Mouse (Mus musculus): Measurements from ENCODE around the gene Trhde. TPM values are rescaled to one million over a fixed set of nuclear protein-coding genes. Genes with fewer than 3 reads are reported as not detected.

Trhde gene
- polyA plus RNA-seq, 1 experiment from 2014 or later = 0.07 TPM

- Histone ChIP-seq H3K27ac (ENCODE audit: low read length) (no peak overlapping the region), H3K9me3 (replicated peaks; ENCODE audit: control insufficient read depth, low read length) (no peaks in the 10 kb centered on the region), H3K9ac (ENCODE audit: low read length) (no peak overlapping the region), H3K4me1 (ENCODE audit: control insufficient read depth, insufficient read depth, low read length) (no peaks in the 10 kb centered on the region), H3K4me2 (ENCODE audit: low read depth, low read length) (no peak overlapping the region), H3K4me3 (ENCODE audit: low read length) (no peak overlapping the region), H3K27me3 (ENCODE audit: control insufficient read depth, insufficient read depth, low read length) (no peaks in the 10 kb centered on the region), H3K36me3 (ENCODE audit: control insufficient read depth, insufficient read depth) (no peaks in the 10 kb centered on the region)
- 68% methylated on average over 15 of the region's 15 CpGs for WGBS
- ATAC-seq (replicated peaks; ENCODE audit: extremely low read depth, insufficient read depth, low FRiP score) = no peak
These were observed 59.1 kb downstream of the Trhde start for GRCm38 (mm10) chr10:114742755-114743705.

- Histone ChIP-seq H3K4me2 (ENCODE audit: low read depth, low read length) (no peak overlapping the region), H3K27ac (ENCODE audit: low read length) (no peak overlapping the region), H3K27me3 (ENCODE audit: control insufficient read depth, insufficient read depth, low read length) (no peaks in the 10 kb centered on the region), H3K9ac (ENCODE audit: low read length) (no peak overlapping the region), H3K4me1 (ENCODE audit: control insufficient read depth, insufficient read depth, low read length) (no peaks in the 10 kb centered on the region), H3K36me3 (ENCODE audit: control insufficient read depth, insufficient read depth) (no peaks in the 10 kb centered on the region), H3K9me3 (replicated peaks; ENCODE audit: control insufficient read depth, low read length) (no peaks in the 10 kb centered on the region), H3K4me3 (ENCODE audit: low read length) (no peak overlapping the region)
- 84% methylated on average over 5 of the region's 5 CpGs for WGBS
- no peak for ATAC-seq (replicated peaks; ENCODE audit: extremely low read depth, insufficient read depth, low FRiP score)
These were observed 62.2 kb downstream of the Trhde start for GRCm38 (mm10) chr10:114739916-114740315.

GRCm38 (mm10) chr10:114737581-114737980 is 64.5 kb downstream of the Trhde start:
- 77% methylated on average over 2 of the region's 2 CpGs for WGBS
- H3K9ac ChIP-seq (ENCODE audit: low read length) = no peak overlapping the region
- H3K27ac ChIP-seq (ENCODE audit: low read length) = no peak overlapping the region
- ATAC-seq (replicated peaks; ENCODE audit: extremely low read depth, insufficient read depth, low FRiP score) = no peak
- H3K4me1 ChIP-seq (ENCODE audit: control insufficient read depth, insufficient read depth, low read length) = no peaks in the 10 kb centered on the region
- H3K27me3 ChIP-seq (ENCODE audit: control insufficient read depth, insufficient read depth, low read length) = no peaks in the 10 kb centered on the region
- no peaks in the 10 kb centered on the region for H3K36me3 ChIP-seq (ENCODE audit: control insufficient read depth, insufficient read depth)
- no peak overlapping the region for H3K4me2 ChIP-seq (ENCODE audit: low read depth, low read length)
- H3K4me3 ChIP-seq (ENCODE audit: low read length) = no peak overlapping the region
- H3K9me3 ChIP-seq (replicated peaks; ENCODE audit: control insufficient read depth, low read length) = no peaks in the 10 kb centered on the region

- Histone ChIP-seq H3K4me2 (ENCODE audit: low read depth, low read length) (no peak overlapping the region), H3K9ac (ENCODE audit: low read length) (no peak overlapping the region), H3K36me3 (ENCODE audit: control insufficient read depth, insufficient read depth) (no peaks in the 10 kb centered on the region), H3K27me3 (ENCODE audit: control insufficient read depth, insufficient read depth, low read length) (no peaks in the 10 kb centered on the region), H3K27ac (ENCODE audit: low read length) (no peak overlapping the region), H3K9me3 (replicated peaks; ENCODE audit: control insufficient read depth, low read length) (no peaks in the 10 kb centered on the region), H3K4me1 (ENCODE audit: control insufficient read depth, insufficient read depth, low read length) (no peaks in the 10 kb centered on the region), H3K4me3 (ENCODE audit: low read length) (no peak overlapping the region)
- ATAC-seq (replicated peaks; ENCODE audit: extremely low read depth, insufficient read depth, low FRiP score) = no peak
- 80% methylated on average over 3 of the region's 3 CpGs for WGBS
These were observed 65.7 kb downstream of the Trhde start for GRCm38 (mm10) chr10:114736377-114736776.

- Histone ChIP-seq H3K4me2 (ENCODE audit: low read depth, low read length) (no peak overlapping the region), H3K27ac (ENCODE audit: low read length) (no peak overlapping the region), H3K4me3 (ENCODE audit: low read length) (no peak overlapping the region), H3K9ac (ENCODE audit: low read length) (no peak overlapping the region), H3K36me3 (ENCODE audit: control insufficient read depth, insufficient read depth) (no peaks in the 10 kb centered on the region), H3K27me3 (ENCODE audit: control insufficient read depth, insufficient read depth, low read length) (no peaks in the 10 kb centered on the region), H3K9me3 (replicated peaks; ENCODE audit: control insufficient read depth, low read length) (no peaks in the 10 kb centered on the region), H3K4me1 (ENCODE audit: control insufficient read depth, insufficient read depth, low read length) (no peaks in the 10 kb centered on the region)
- WGBS = 37% methylated on average over 5 of the region's 5 CpGs
- ATAC-seq (replicated peaks; ENCODE audit: extremely low read depth, insufficient read depth, low FRiP score) = no peak
These were observed 66.4 kb downstream of the Trhde start for GRCm38 (mm10) chr10:114735678-114736077.

GRCm38 (mm10) chr10:114735111-114735510 is 67.0 kb downstream of the Trhde start:
- H3K9me3 ChIP-seq (replicated peaks; ENCODE audit: control insufficient read depth, low read length) = no peaks in the 10 kb centered on the region
- 81% methylated on average over 2 of the region's 2 CpGs for WGBS
- no peaks in the 10 kb centered on the region for H3K4me1 ChIP-seq (ENCODE audit: control insufficient read depth, insufficient read depth, low read length)
- no peaks in the 10 kb centered on the region for H3K36me3 ChIP-seq (ENCODE audit: control insufficient read depth, insufficient read depth)
- H3K27ac ChIP-seq (ENCODE audit: low read length) = no peak overlapping the region
- H3K9ac ChIP-seq (ENCODE audit: low read length) = no peak overlapping the region
- no peak for ATAC-seq (replicated peaks; ENCODE audit: extremely low read depth, insufficient read depth, low FRiP score)
- H3K27me3 ChIP-seq (ENCODE audit: control insufficient read depth, insufficient read depth, low read length) = no peaks in the 10 kb centered on the region
- no peak overlapping the region for H3K4me2 ChIP-seq (ENCODE audit: low read depth, low read length)
- H3K4me3 ChIP-seq (ENCODE audit: low read length) = no peak overlapping the region

GRCm38 (mm10) chr10:114725591-114725990 is 76.5 kb downstream of the Trhde start:
- H3K9me3 ChIP-seq (replicated peaks; ENCODE audit: control insufficient read depth, low read length) = no peaks in the 10 kb centered on the region
- no peaks in the 10 kb centered on the region for H3K36me3 ChIP-seq (ENCODE audit: control insufficient read depth, insufficient read depth)
- no peak overlapping the region for H3K4me3 ChIP-seq (ENCODE audit: low read length)
- WGBS = 64% methylated on average over 2 of the region's 2 CpGs
- H3K27ac ChIP-seq (ENCODE audit: low read length) = no peak overlapping the region
- H3K27me3 ChIP-seq (ENCODE audit: control insufficient read depth, insufficient read depth, low read length) = no peaks in the 10 kb centered on the region
- ATAC-seq (replicated peaks; ENCODE audit: extremely low read depth, insufficient read depth, low FRiP score) = no peak
- H3K4me1 ChIP-seq (ENCODE audit: control insufficient read depth, insufficient read depth, low read length) = no peaks in the 10 kb centered on the region
- no peak overlapping the region for H3K9ac ChIP-seq (ENCODE audit: low read length)
- H3K4me2 ChIP-seq (ENCODE audit: low read depth, low read length) = no peak overlapping the region

GRCm38 (mm10) chr10:114701791-114702190 is 100.3 kb downstream of the Trhde start:
- ATAC-seq (replicated peaks; ENCODE audit: extremely low read depth, insufficient read depth, low FRiP score) = no peak

GRCm38 (mm10) chr10:114671791-114672415 is 130.2 kb downstream of the Trhde start:
- Histone ChIP-seq H3K4me2 (ENCODE audit: low read depth, low read length) (no peak overlapping the region), H3K4me3 (ENCODE audit: low read length) (no peak overlapping the region), H3K27ac (ENCODE audit: low read length) (no peak overlapping the region), H3K36me3 (ENCODE audit: control insufficient read depth, insufficient read depth) (no peaks in the 10 kb centered on the region), H3K9me3 (replicated peaks; ENCODE audit: control insufficient read depth, low read length) (no peaks in the 10 kb centered on the region), H3K9ac (ENCODE audit: low read length) (no peak overlapping the region), H3K4me1 (ENCODE audit: control insufficient read depth, insufficient read depth, low read length) (no peaks in the 10 kb centered on the region), H3K27me3 (ENCODE audit: control insufficient read depth, insufficient read depth, low read length) (no peaks in the 10 kb centered on the region)
- no peak for ATAC-seq (replicated peaks; ENCODE audit: extremely low read depth, insufficient read depth, low FRiP score)
- WGBS = 71% methylated on average over 6 of the region's 6 CpGs

More at GRCm38 (mm10) chr10:114701791-114702190, 100.3 kb downstream of the Trhde start:
- Histone ChIP-seq H3K4me3 (ENCODE audit: low read length) (no peak overlapping the region), H3K4me2 (ENCODE audit: low read depth, low read length) (no peak overlapping the region), H3K27ac (ENCODE audit: low read length) (no peak overlapping the region), H3K36me3 (ENCODE audit: control insufficient read depth, insufficient read depth) (no peaks in the 10 kb centered on the region), H3K9ac (ENCODE audit: low read length) (no peak overlapping the region), H3K9me3 (replicated peaks; ENCODE audit: control insufficient read depth, low read length) (no peaks in the 10 kb centered on the region), H3K27me3 (ENCODE audit: control insufficient read depth, insufficient read depth, low read length) (no peaks in the 10 kb centered on the region), H3K4me1 (ENCODE audit: control insufficient read depth, insufficient read depth, low read length) (no peaks in the 10 kb centered on the region)

Measured in heart, embryonic 16.5 days (tissue).